Mouse (Mus musculus) lung, embryonic 14.5 days (tissue): ENCODE data around the gene Gm11992. TPM values are rescaled to one million over a fixed set of nuclear protein-coding genes. Genes with fewer than 3 reads are reported as not detected.
A peak's percentile ranks its signal among the peaks of the same experiment; 100 is the strongest.

Source experiments
- ATAC-seq: fragments of 200-750 bp; cut with Nextera tagmentation; 2 replicates; pipeline ENCODE4 v1.8.0; 2017; ENCODE audit warnings: mild to moderate bottlenecking, moderate TSS enrichment, moderate library complexity; ENCODE audit not compliant: insufficient read depth
- DNase-seq: peaks from one replicate; pipeline ENCODE4 v3.0.0-alpha.2; 2015
- H3K27ac ChIP-seq: fragments of 300-500 bp; sonication (generic); 2 replicates; pipeline ENCODE4 v1.5.1; 2014; ENCODE audit warnings: low read depth, mild to moderate bottlenecking, moderate library complexity
- H3K27me3 ChIP-seq: fragments of 300-500 bp; sonication (generic); 2 replicates; pipeline ENCODE4 v1.6.1; 2014; ENCODE audit warnings: low read length, control low read depth; ENCODE audit not compliant: insufficient read depth
- H3K36me3 ChIP-seq: fragments of 300-500 bp; sonication (generic); 2 replicates; pipeline ENCODE4 v1.6.1; 2014; ENCODE audit warnings: control low read depth; ENCODE audit not compliant: insufficient read depth
- H3K4me1 ChIP-seq: fragments of 300-500 bp; sonication (generic); 2 replicates; pipeline ENCODE4 v1.6.1; 2014; ENCODE audit warnings: antibody characterized with exemption, control low read depth; ENCODE audit not compliant: insufficient read depth
- H3K4me2 ChIP-seq: fragments of 300-500 bp; sonication (generic); 2 replicates; pipeline ENCODE4 v1.6.1; 2014; ENCODE audit warnings: mild to moderate bottlenecking
- H3K4me3 ChIP-seq: fragments of 300-500 bp; sonication (generic); 2 replicates; pipeline ENCODE4 v1.5.1; 2014; ENCODE audit warnings: low read depth, low read length
- H3K9ac ChIP-seq: fragments of 300-500 bp; sonication (generic); 2 replicates; pipeline ENCODE4 v1.6.1; 2014
- H3K9me3 ChIP-seq: fragments of 300-500 bp; sonication (generic); 2 replicates; pipeline ENCODE4 v1.6.1; 2016; ENCODE audit warnings: low read depth, low read length, control low read depth
- CTCF ChIP-seq: IDR thresholded peaks from 2 replicates; pipeline ENCODE4 v1.5.1; 2016; ENCODE audit warnings: antibody characterized with exemption, low read depth
- WGBS: fragments of 180-500 bp; shearing (Covaris S2); extraction: QIAGEN DNeasy Blood & Tissue Kit; methylation state at CpG from one replicate; pipeline ENCODE4 v1.1.7; 2014; 5-methylcytosine and 5-hydroxymethylcytosine counted together
- polyA plus RNA-seq: library from polyadenylated mRNA; unstranded; fragments of >200 nt; fragmentation: Nextera tagmentation; extraction: Ambion mirVana; gene quantifications from 2 replicates; pipeline ENCODE4 v1.2.1, GENCODE M21; 2014

Gene Gm11992
- 0.38 and 0.74 TPM in 2 replicates for polyA plus RNA-seq

- Histone ChIP-seq H3K9ac (peak within 1 kb of the TSS; percentile 41), H3K36me3 (no peaks in the 10 kb centered on the region), H3K4me1 (no peaks in the 10 kb centered on the region), H3K4me3 (peak within 1 kb of the TSS; percentile 48), H3K4me2 (peak within 1 kb of the TSS; percentile 97), H3K27ac (no peak within 1 kb of the TSS), H3K9me3 (no peaks in the 10 kb centered on the region), H3K27me3 (peaks cover 7% of the 10 kb centered on the region; the same call in 1 of the 2 replicates)
- ATAC-seq (peak; percentile 100), DNase-seq (peak; percentile 95)
- 4% methylated on average over 21 of the region's 21 CpGs for WGBS
- no peak for TF ChIP-seq CTCF
Measured at GRCm38 (mm10) chr11:9048011-9048702, at the start of gene Gm11992. Gene Gm11992, plus strand, starts transcription at chr11:9048594.

- no peak for ATAC-seq
- 0 out of 2 replicates have a peak, but pooled peaks cover 3% of the 10 kb centered on the region for H3K4me1 ChIP-seq
- 96% methylated on average over 5 of the region's 5 CpGs for WGBS
- H3K36me3 ChIP-seq = peaks cover 48% of the 10 kb centered on the region
- no peak for DNase-seq
- no peaks in the 10 kb centered on the region for H3K27me3 ChIP-seq
- no peak overlapping the region for H3K4me3 ChIP-seq
- H3K9me3 ChIP-seq = no peaks in the 10 kb centered on the region
- no peak overlapping the region for H3K4me2 ChIP-seq
- no peak overlapping the region for H3K9ac ChIP-seq
- TF ChIP-seq CTCF = no peak
- no peak overlapping the region for H3K27ac ChIP-seq
Measured at GRCm38 (mm10) chr11:9008761-9009160, 39.6 kb upstream of the Gm11992 start.

GRCm38 (mm10) chr11:9010416-9010815, 38.0 kb upstream of the Gm11992 start:
- Histone ChIP-seq H3K36me3 (peaks cover 31% of the 10 kb centered on the region), H3K9me3 (no peaks in the 10 kb centered on the region), H3K27ac (peak overlapping the region; percentile 97), H3K27me3 (no peaks in the 10 kb centered on the region), H3K4me2 (peak overlapping the region; percentile 85), H3K4me3 (peak overlapping the region; percentile 73), H3K9ac (peak overlapping the region; percentile 91), H3K4me1 (0 out of 2 replicates have a peak, but pooled peaks cover 3% of the 10 kb centered on the region)
- no peak for DNase-seq
- peak; percentile 1; the same call in 1 of the 2 replicates for TF ChIP-seq CTCF
- ATAC-seq = peak; percentile 78
- 0% methylated on average over 7 of the region's 7 CpGs for WGBS

GRCm38 (mm10) chr11:9010853-9011339, 37.5 kb upstream of the Gm11992 start, which contains the start of gene Hus1:
Gene Hus1, minus strand, starts transcription at chr11:9011191.
- H3K27ac ChIP-seq = peak within 1 kb of the TSS; percentile 97
- peak within 1 kb of the TSS; percentile 73 for H3K4me3 ChIP-seq
- no peak for TF ChIP-seq CTCF
- under 1% methylated on average over 43 of the region's 43 CpGs for WGBS
- ATAC-seq (peak; percentile 98), DNase-seq (peak; percentile 94)
- H3K4me1 ChIP-seq = 0 out of 2 replicates have a peak, but pooled peaks cover 3% of the 10 kb centered on the region
- no peaks in the 10 kb centered on the region for H3K9me3 ChIP-seq
- H3K27me3 ChIP-seq = no peaks in the 10 kb centered on the region
- peak within 1 kb of the TSS; percentile 85 for H3K4me2 ChIP-seq
- H3K9ac ChIP-seq = peak within 1 kb of the TSS; percentile 91
- H3K36me3 ChIP-seq = peaks cover 27% of the 10 kb centered on the region

GRCm38 (mm10) chr11:9011348-9011747, 37.0 kb upstream of the Gm11992 start:
- peak; percentile 36 for ATAC-seq
- peak overlapping the region; percentile 73 for H3K4me3 ChIP-seq

GRCm38 (mm10) chr11:9014740-9015139, 33.7 kb upstream of the Gm11992 start:
- WGBS = 58% methylated on average over 3 of the region's 3 CpGs
- Histone ChIP-seq H3K4me1 (no peaks in the 10 kb centered on the region), H3K9me3 (no peaks in the 10 kb centered on the region), H3K4me3 (no peak overlapping the region), H3K9ac (no peak overlapping the region), H3K27me3 (no peaks in the 10 kb centered on the region), H3K36me3 (no peaks in the 10 kb centered on the region), H3K27ac (no peak overlapping the region), H3K4me2 (no peak overlapping the region)
- DNase-seq (no peak), ATAC-seq (no peak)
- no peak for TF ChIP-seq CTCF

More at GRCm38 (mm10) chr11:9011348-9011747, 37.0 kb upstream of the Gm11992 start:
- no peak for TF ChIP-seq CTCF
- 1% methylated on average over 3 of the region's 3 CpGs for WGBS
- Histone ChIP-seq H3K27ac (peak overlapping the region; percentile 97), H3K9me3 (no peaks in the 10 kb centered on the region), H3K4me2 (peak overlapping the region; percentile 85), H3K36me3 (peaks cover 24% of the 10 kb centered on the region), H3K27me3 (no peaks in the 10 kb centered on the region), H3K9ac (peak overlapping the region; percentile 91), H3K4me1 (0 out of 2 replicates have a peak, but pooled peaks cover 3% of the 10 kb centered on the region)
- peak; percentile 68 for DNase-seq

- ATAC-seq (no peak), DNase-seq (no peak)
- Histone ChIP-seq H3K9ac (no peak overlapping the region), H3K27ac (no peak overlapping the region), H3K4me3 (no peak overlapping the region), H3K9me3 (no peaks in the 10 kb centered on the region), H3K36me3 (no peaks in the 10 kb centered on the region), H3K27me3 (no peaks in the 10 kb centered on the region), H3K4me2 (no peak overlapping the region), H3K4me1 (no peaks in the 10 kb centered on the region)
- 64% methylated on average over 6 of the region's 6 CpGs for WGBS
- no peak for TF ChIP-seq CTCF
Measured at GRCm38 (mm10) chr11:9018491-9019267, 29.7 kb upstream of the Gm11992 start.
